Mouse (Mus musculus): ENCODE results near the gene Kat5. TPM values are rescaled to one million over a fixed set of nuclear protein-coding genes. Genes with fewer than 3 reads are reported as not detected.
A peak's percentile ranks its signal among the peaks of the same experiment; 100 is the strongest.

Gene Kat5
- polyA plus RNA-seq, 1 experiment from 2014 or later = 15.8 TPM

- 1% methylated on average over 67 of the region's 69 CpGs for WGBS (ENCODE audit: insufficient replicate concordance)
- Histone ChIP-seq H3K4me2 (ENCODE audit: low read depth, low read length) (peak overlapping the region; percentile 66), H3K9ac (replicated peaks) (no peak overlapping the region), H3K4me1 (ENCODE audit: insufficient read depth) (peaks cover 16% of the 10 kb centered on the region), H3K9me3 (ENCODE audit: low read length) (no peaks in the 10 kb centered on the region), H3K36me3 (replicated peaks; ENCODE audit: insufficient read depth, low read length) (no peaks in the 10 kb centered on the region), H3K27me3 (ENCODE audit: insufficient read depth, low read length) (peaks cover 73% of the 10 kb centered on the region), H3K4me3 (ENCODE audit: low read depth, low read length) (peak overlapping the region; percentile 41), H3K27ac (ENCODE audit: low read depth) (no peak overlapping the region)
- TF ChIP-seq EP300 (IDR thresholded peaks at IDR 0.05; ENCODE audit: low read depth) (no peak), CTCF (IDR thresholded peaks at IDR 0.05; ENCODE audit: low read depth) (no peak)
- DNase-seq (no peak), ATAC-seq (no peak)
Observed at GRCm38 (mm10) chr19:5559631-5560456, 50.2 kb downstream of the Kat5 start.

- Histone ChIP-seq H3K4me1 (ENCODE audit: insufficient read depth) (peaks cover 16% of the 10 kb centered on the region), H3K4me3 (ENCODE audit: low read depth, low read length) (no peak overlapping the region), H3K9me3 (ENCODE audit: low read length) (no peaks in the 10 kb centered on the region), H3K27me3 (ENCODE audit: insufficient read depth, low read length) (peaks cover 72% of the 10 kb centered on the region), H3K4me2 (ENCODE audit: low read depth, low read length) (no peak overlapping the region), H3K9ac (replicated peaks) (no peak overlapping the region), H3K27ac (ENCODE audit: low read depth) (no peak overlapping the region), H3K36me3 (replicated peaks; ENCODE audit: insufficient read depth, low read length) (no peaks in the 10 kb centered on the region)
- no peak for TF ChIP-seq CTCF (IDR thresholded peaks at IDR 0.05; ENCODE audit: low read depth)
- TF ChIP-seq EP300 (IDR thresholded peaks at IDR 0.05; ENCODE audit: low read depth) = no peak
- 26% methylated on average over 8 of the region's 8 CpGs for WGBS (ENCODE audit: insufficient replicate concordance)
- DNase-seq = no peak
- ATAC-seq = no peak
Observed at GRCm38 (mm10) chr19:5559229-5559628, 50.8 kb downstream of the Kat5 start.

- 63% methylated on average over 8 of the region's 8 CpGs for WGBS (ENCODE audit: insufficient replicate concordance)
- ATAC-seq (no peak), DNase-seq (no peak)
- Histone ChIP-seq H3K4me1 (ENCODE audit: insufficient read depth) (peaks cover 16% of the 10 kb centered on the region), H3K9me3 (ENCODE audit: low read length) (no peaks in the 10 kb centered on the region), H3K9ac (replicated peaks) (no peak overlapping the region), H3K4me2 (ENCODE audit: low read depth, low read length) (no peak overlapping the region), H3K27me3 (ENCODE audit: insufficient read depth, low read length) (peaks cover 67% of the 10 kb centered on the region), H3K36me3 (replicated peaks; ENCODE audit: insufficient read depth, low read length) (no peaks in the 10 kb centered on the region), H3K27ac (ENCODE audit: low read depth) (no peak overlapping the region), H3K4me3 (ENCODE audit: low read depth, low read length) (no peak overlapping the region)
- TF ChIP-seq CTCF (IDR thresholded peaks at IDR 0.05; ENCODE audit: low read depth) (no peak), EP300 (IDR thresholded peaks at IDR 0.05; ENCODE audit: low read depth) (no peak)
Observed at GRCm38 (mm10) chr19:5558770-5559169, 51.3 kb downstream of the Kat5 start.

- no peak for DNase-seq
- WGBS (ENCODE audit: insufficient replicate concordance) = 53% methylated on average over 7 of the region's 7 CpGs
- H3K4me2 ChIP-seq (ENCODE audit: low read depth, low read length) = no peak overlapping the region
Observed at GRCm38 (mm10) chr19:5558169-5558568, 51.9 kb downstream of the Kat5 start.

GRCm38 (mm10) chr19:5554212-5554611 is 55.8 kb downstream of the Kat5 start:
- no peak for TF ChIP-seq CTCF (IDR thresholded peaks at IDR 0.05; ENCODE audit: low read depth)
- no peak for TF ChIP-seq EP300 (IDR thresholded peaks at IDR 0.05; ENCODE audit: low read depth)
- H3K4me2 ChIP-seq (ENCODE audit: low read depth, low read length) = no peak overlapping the region
- ATAC-seq (no peak), DNase-seq (no peak)
- 82% methylated on average over 14 of the region's 14 CpGs for WGBS (ENCODE audit: insufficient replicate concordance)
- H3K9ac ChIP-seq (replicated peaks) = no peak overlapping the region
- H3K27me3 ChIP-seq (ENCODE audit: insufficient read depth, low read length) = peaks cover 27% of the 10 kb centered on the region
- no peaks in the 10 kb centered on the region for H3K4me1 ChIP-seq (ENCODE audit: insufficient read depth)
- H3K27ac ChIP-seq (ENCODE audit: low read depth) = no peak overlapping the region
- H3K36me3 ChIP-seq (replicated peaks; ENCODE audit: insufficient read depth, low read length) = no peaks in the 10 kb centered on the region
- no peak overlapping the region for H3K4me3 ChIP-seq (ENCODE audit: low read depth, low read length)
- H3K9me3 ChIP-seq (ENCODE audit: low read length) = no peaks in the 10 kb centered on the region

More at GRCm38 (mm10) chr19:5558169-5558568, 51.9 kb downstream of the Kat5 start:
- Histone ChIP-seq H3K27me3 (ENCODE audit: insufficient read depth, low read length) (peaks cover 67% of the 10 kb centered on the region), H3K4me3 (ENCODE audit: low read depth, low read length) (no peak overlapping the region), H3K9ac (replicated peaks) (no peak overlapping the region), H3K36me3 (replicated peaks; ENCODE audit: insufficient read depth, low read length) (no peaks in the 10 kb centered on the region), H3K9me3 (ENCODE audit: low read length) (no peaks in the 10 kb centered on the region), H3K27ac (ENCODE audit: low read depth) (no peak overlapping the region), H3K4me1 (ENCODE audit: insufficient read depth) (peaks cover 16% of the 10 kb centered on the region)
- no peak for ATAC-seq
- TF ChIP-seq EP300 (IDR thresholded peaks at IDR 0.05; ENCODE audit: low read depth) = no peak
- TF ChIP-seq CTCF (IDR thresholded peaks at IDR 0.05; ENCODE audit: low read depth) = no peak

- TF ChIP-seq EP300 (IDR thresholded peaks at IDR 0.05; ENCODE audit: low read depth) (no peak), CTCF (IDR thresholded peaks at IDR 0.05; ENCODE audit: low read depth) (no peak)
- ATAC-seq = no peak
Observed at GRCm38 (mm10) chr19:5553802-5554201, 56.2 kb downstream of the Kat5 start.

More at GRCm38 (mm10) chr19:5553802-5554201, 56.2 kb downstream of the Kat5 start:
- Histone ChIP-seq H3K36me3 (replicated peaks; ENCODE audit: insufficient read depth, low read length) (no peaks in the 10 kb centered on the region), H3K27me3 (ENCODE audit: insufficient read depth, low read length) (peaks cover 23% of the 10 kb centered on the region), H3K4me2 (ENCODE audit: low read depth, low read length) (no peak overlapping the region), H3K27ac (ENCODE audit: low read depth) (no peak overlapping the region), H3K9ac (replicated peaks) (no peak overlapping the region), H3K4me3 (ENCODE audit: low read depth, low read length) (no peak overlapping the region), H3K9me3 (ENCODE audit: low read length) (no peaks in the 10 kb centered on the region), H3K4me1 (ENCODE audit: insufficient read depth) (no peaks in the 10 kb centered on the region)
- WGBS (ENCODE audit: insufficient replicate concordance) = 70% methylated on average over 8 of the region's 8 CpGs
- DNase-seq = no peak

Other genes starting within 250 kb of the Kat5 start
- gene Eif1ad, start 243.5 kb downstream of the Kat5 start, polyA plus RNA-seq (2015; fragmentation: Nextera tagmentation; extraction: Ambion mirVana) = 19.3 and 25.0 TPM in 2 replicates
- 158 and 164 TPM in 2 replicates for gene Banf1, start 243.1 kb downstream of the Kat5 start, polyA plus RNA-seq (2015; fragmentation: Nextera tagmentation; extraction: Ambion mirVana)
- 20.8 and 24.0 TPM in 2 replicates for gene Sart1, start 221.5 kb downstream of the Kat5 start, polyA plus RNA-seq (2015; fragmentation: Nextera tagmentation; extraction: Ambion mirVana)
- 0.14 TPM in 1 of 2 replicates, not detected in the other for gene Tsga10ip, start 207.7 kb downstream of the Kat5 start, polyA plus RNA-seq (2015; fragmentation: Nextera tagmentation; extraction: Ambion mirVana)
- 71.5 and 74.2 TPM in 2 replicates for gene Drap1, start 185.3 kb downstream of the Kat5 start, polyA plus RNA-seq (2015; fragmentation: Nextera tagmentation; extraction: Ambion mirVana)
- gene AI837181, start 185.1 kb downstream of the Kat5 start, polyA plus RNA-seq (2015; fragmentation: Nextera tagmentation; extraction: Ambion mirVana) = 15.8 and 16.1 TPM in 2 replicates
- gene Fosl1, start 162.7 kb downstream of the Kat5 start, polyA plus RNA-seq (2015; fragmentation: Nextera tagmentation; extraction: Ambion mirVana) = not detected in 2 replicates
- 1.6 and 2.1 TPM in 2 replicates for gene Ccdc85b, start 152.3 kb downstream of the Kat5 start, polyA plus RNA-seq (2015; fragmentation: Nextera tagmentation; extraction: Ambion mirVana)
- 35.6 and 35.7 TPM in 2 replicates for gene Fibp, start 149.6 kb downstream of the Kat5 start, polyA plus RNA-seq (2015; fragmentation: Nextera tagmentation; extraction: Ambion mirVana)
- 1.4 and 1.9 TPM in 2 replicates for gene Ctsw, start 141.7 kb downstream of the Kat5 start, polyA plus RNA-seq (2015; fragmentation: Nextera tagmentation; extraction: Ambion mirVana)
- gene Efemp2, start 136.3 kb downstream of the Kat5 start, polyA plus RNA-seq (2015; fragmentation: Nextera tagmentation; extraction: Ambion mirVana) = 8.1 and 9.2 TPM in 2 replicates
- gene Mus81, start 121.8 kb downstream of the Kat5 start, polyA plus RNA-seq (2015; fragmentation: Nextera tagmentation; extraction: Ambion mirVana) = 8.6 and 11.9 TPM in 2 replicates
- gene Cfl1, start 119.8 kb downstream of the Kat5 start, polyA plus RNA-seq (2015; fragmentation: Nextera tagmentation; extraction: Ambion mirVana) = 841 and 843 TPM in 2 replicates
- gene 1700020D05Rik, start 106.5 kb downstream of the Kat5 start, polyA plus RNA-seq (2015; fragmentation: Nextera tagmentation; extraction: Ambion mirVana) = not detected in 2 replicates
- 2.6 and 3.0 TPM in 2 replicates for gene Snx32, start 99.7 kb downstream of the Kat5 start, polyA plus RNA-seq (2015; fragmentation: Nextera tagmentation; extraction: Ambion mirVana)
- 0.06 TPM in 1 of 2 replicates, not detected in the other for gene Ovol1, start 49.6 kb downstream of the Kat5 start, polyA plus RNA-seq (2015; fragmentation: Nextera tagmentation; extraction: Ambion mirVana)
- gene Ap5b1, start 42.2 kb downstream of the Kat5 start, polyA plus RNA-seq (2015; fragmentation: Nextera tagmentation; extraction: Ambion mirVana) = 3.1 and 3.4 TPM in 2 replicates
- 78.4 and 79.1 TPM in 2 replicates for gene Rnaseh2c, start 8.4 kb downstream of the Kat5 start, polyA plus RNA-seq (2015; fragmentation: Nextera tagmentation; extraction: Ambion mirVana)
- gene Rela, start 27.2 kb upstream of the Kat5 start, polyA plus RNA-seq (2015; fragmentation: Nextera tagmentation; extraction: Ambion mirVana) = 21.3 and 22.6 TPM in 2 replicates
- gene Sipa1, start 53.5 kb upstream of the Kat5 start, polyA plus RNA-seq (2015; fragmentation: Nextera tagmentation; extraction: Ambion mirVana) = 14.1 and 15.3 TPM in 2 replicates
- 10.4 and 12.5 TPM in 2 replicates for gene Map3k11, start 78.5 kb upstream of the Kat5 start, polyA plus RNA-seq (2015; fragmentation: Nextera tagmentation; extraction: Ambion mirVana)
- 5.2 and 5.6 TPM in 2 replicates for gene Pcnx3, start 78.7 kb upstream of the Kat5 start, polyA plus RNA-seq (2015; fragmentation: Nextera tagmentation; extraction: Ambion mirVana)
- gene Kcnk7, start 94.1 kb upstream of the Kat5 start, polyA plus RNA-seq (2015; fragmentation: Nextera tagmentation; extraction: Ambion mirVana) = 0.17 and 0.18 TPM in 2 replicates
- gene Ehbp1l1, start 116.1 kb upstream of the Kat5 start, polyA plus RNA-seq (2015; fragmentation: Nextera tagmentation; extraction: Ambion mirVana) = 38.5 and 42.5 TPM in 2 replicates
- gene Fam89b, start 119.4 kb upstream of the Kat5 start, polyA plus RNA-seq (2015; fragmentation: Nextera tagmentation; extraction: Ambion mirVana) = 28.9 and 31.0 TPM in 2 replicates
- gene Ltbp3, start 130.7 kb upstream of the Kat5 start, polyA plus RNA-seq (2015; fragmentation: Nextera tagmentation; extraction: Ambion mirVana) = 1.3 and 1.4 TPM in 2 replicates
- gene Scyl1, start 161.2 kb upstream of the Kat5 start, polyA plus RNA-seq (2015; fragmentation: Nextera tagmentation; extraction: Ambion mirVana) = 16.9 and 17.0 TPM in 2 replicates